Mouse (Mus musculus): ENCODE data around the gene Thyn1. TPM values are rescaled to one million over a fixed set of nuclear protein-coding genes. Genes with fewer than 3 reads are reported as not detected.

Gene Thyn1
- polyA plus RNA-seq, 1 experiment from 2014 or later: 142 TPM

DNA sequence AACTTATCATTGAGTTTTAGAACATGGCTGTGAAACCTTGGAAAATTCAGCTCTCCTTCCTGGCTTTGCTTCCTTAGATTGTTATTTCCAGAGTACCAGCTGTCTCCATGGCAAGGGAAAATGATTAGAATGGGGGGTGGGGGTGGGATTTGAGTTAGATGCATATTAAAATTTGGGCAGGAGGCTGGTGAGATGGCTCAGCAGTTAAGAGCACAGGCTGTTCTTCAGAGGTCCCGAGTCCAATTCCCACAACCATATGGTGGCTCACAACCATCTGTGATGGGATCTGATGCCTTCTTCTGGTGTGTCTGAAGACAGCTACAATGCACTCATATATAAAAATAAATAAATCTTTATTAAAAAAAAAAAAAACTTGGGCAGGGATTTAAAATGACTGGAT is 6.4 kb downstream of the Thyn1 start:
- Histone ChIP-seq H3K27ac (no peak overlapping the region), H3K4me3 (no peak overlapping the region), H3K4me1 (replicated peaks) (peaks cover 9% of the 10 kb centered on the region), H3K36me3 (peaks cover 84% of the 10 kb centered on the region), H3K9me3 (no peaks in the 10 kb centered on the region), H3K27me3 (no peaks in the 10 kb centered on the region), H3K9ac (no peak overlapping the region), H3K4me2 (no peak overlapping the region)
- WGBS: 68% methylated on average over 1 of the region's 1 CpGs
- no peak for ATAC-seq (ENCODE audit: low FRiP score)

DNA sequence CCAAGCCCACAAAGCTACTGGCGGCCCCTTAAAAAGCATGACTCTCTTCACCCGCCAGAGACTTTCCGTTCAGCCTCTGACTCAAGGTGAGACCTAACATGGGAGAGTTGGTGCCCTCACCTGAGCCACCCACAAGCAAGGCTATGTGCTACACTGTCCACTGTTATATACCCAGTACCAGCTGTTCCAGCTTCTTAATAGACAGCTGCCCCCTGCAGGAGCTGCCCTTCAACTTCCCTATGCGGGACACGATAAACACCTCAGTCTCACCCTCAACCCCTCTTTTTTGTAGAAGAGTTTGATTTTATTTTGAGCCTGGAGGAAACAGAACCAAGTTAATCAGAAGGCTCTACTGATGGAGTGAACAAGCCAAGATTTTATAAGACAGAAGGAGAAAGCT is 7.4 kb downstream of the Thyn1 start:
- peaks cover 93% of the 10 kb centered on the region for H3K36me3 ChIP-seq

DNA sequence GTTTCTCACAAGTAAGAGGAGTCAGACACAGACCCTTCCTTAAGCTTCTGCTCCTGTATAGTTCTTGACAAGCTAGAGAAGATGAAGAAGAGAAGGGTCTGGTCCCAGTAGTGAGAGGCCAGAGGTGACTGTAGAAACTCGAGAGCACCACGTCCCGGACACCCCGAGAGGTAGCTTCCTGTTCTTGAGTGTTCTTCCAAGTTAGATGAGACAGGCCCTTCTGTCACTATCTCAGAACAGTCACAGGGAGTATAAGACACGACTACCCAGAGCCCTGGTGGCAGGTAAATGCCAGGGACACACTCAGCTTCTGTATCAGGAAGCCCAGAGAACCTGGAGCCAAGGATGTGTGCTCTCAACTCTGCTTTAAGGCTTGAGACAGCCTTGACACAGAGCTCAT is 9.7 kb downstream of the Thyn1 start:
- Histone ChIP-seq H3K9ac (no peak overlapping the region), H3K4me3 (no peak overlapping the region), H3K4me1 (replicated peaks) (no peaks in the 10 kb centered on the region), H3K27ac (no peak overlapping the region), H3K9me3 (no peaks in the 10 kb centered on the region), H3K36me3 (peaks cover 100% of the 10 kb centered on the region), H3K27me3 (no peaks in the 10 kb centered on the region), H3K4me2 (no peak overlapping the region)
- ATAC-seq (ENCODE audit: low FRiP score): no peak
- WGBS: 93% methylated on average over 5 of the region's 5 CpGs

More for the DNA sequence above, 7.4 kb downstream of the Thyn1 start:
- Histone ChIP-seq H3K27me3 (no peaks in the 10 kb centered on the region), H3K4me1 (replicated peaks) (0 out of 2 replicates have a peak, but pooled peaks cover under 1% of the 10 kb centered on the region), H3K9ac (no peak overlapping the region), H3K4me2 (no peak overlapping the region), H3K9me3 (no peaks in the 10 kb centered on the region), H3K27ac (0 out of 2 replicates have a peak overlapping the region, but pooled peaks have one; percentile 2), H3K4me3 (no peak overlapping the region)
- ATAC-seq (ENCODE audit: low FRiP score): no peak
- WGBS: 93% methylated on average over 5 of the region's 5 CpGs

DNA sequence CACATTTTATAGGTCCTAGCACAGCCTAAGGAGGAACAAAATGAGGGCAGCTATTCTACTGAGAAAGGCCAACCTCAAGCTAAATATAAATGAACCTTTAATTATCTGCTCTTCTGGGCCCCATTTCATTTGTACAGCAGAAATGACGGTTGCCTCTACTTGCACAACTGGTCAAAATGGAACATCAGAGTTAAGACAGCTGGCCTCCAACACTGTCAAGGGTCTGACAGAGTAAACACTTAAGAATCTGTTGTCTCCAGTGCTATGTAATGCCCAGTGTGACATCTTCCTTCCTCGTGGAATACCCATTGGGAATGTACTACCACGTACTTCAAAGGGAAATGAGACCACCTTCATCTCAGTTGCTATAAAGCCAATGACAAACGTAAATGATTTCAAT is 12.1 kb downstream of the Thyn1 start:
- no peaks in the 10 kb centered on the region for H3K9me3 ChIP-seq
- no peak overlapping the region for H3K4me2 ChIP-seq
- WGBS: 93% methylated on average over 4 of the region's 4 CpGs
- H3K9ac ChIP-seq: no peak overlapping the region
- H3K27me3 ChIP-seq: no peaks in the 10 kb centered on the region
- peaks cover 98% of the 10 kb centered on the region for H3K36me3 ChIP-seq
- H3K4me3 ChIP-seq: no peak overlapping the region
- no peak overlapping the region for H3K27ac ChIP-seq
- no peaks in the 10 kb centered on the region for H3K4me1 ChIP-seq (replicated peaks)
- ATAC-seq (ENCODE audit: low FRiP score): no peak

DNA sequence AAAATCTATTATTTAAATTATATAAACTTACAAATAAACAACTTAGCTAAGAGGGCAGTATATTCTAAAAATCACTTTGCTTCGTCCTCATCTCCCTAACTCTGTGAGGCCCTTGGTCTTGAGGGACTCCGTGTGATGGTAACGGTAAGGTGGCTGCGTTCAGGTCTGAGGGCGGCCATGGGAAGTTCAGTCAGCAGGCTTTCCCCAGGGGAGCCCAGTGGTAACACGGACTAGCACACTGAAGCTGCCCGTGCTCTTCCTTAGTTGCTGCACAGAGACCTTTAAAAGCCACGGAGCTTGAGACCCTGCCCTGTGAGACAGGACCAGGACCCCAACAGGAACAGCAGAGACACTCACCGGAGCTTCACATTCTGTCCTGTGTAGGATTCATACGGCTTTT is 19.5 kb downstream of the Thyn1 start:
- Histone ChIP-seq H3K9me3 (no peaks in the 10 kb centered on the region), H3K4me3 (no peak overlapping the region), H3K4me2 (no peak overlapping the region), H3K27ac (no peak overlapping the region), H3K4me1 (replicated peaks) (no peaks in the 10 kb centered on the region), H3K27me3 (no peaks in the 10 kb centered on the region), H3K36me3 (peaks cover 66% of the 10 kb centered on the region), H3K9ac (no peak overlapping the region)
- 96% methylated on average over 10 of the region's 10 CpGs for WGBS
- no peak for ATAC-seq (ENCODE audit: low FRiP score)

DNA sequence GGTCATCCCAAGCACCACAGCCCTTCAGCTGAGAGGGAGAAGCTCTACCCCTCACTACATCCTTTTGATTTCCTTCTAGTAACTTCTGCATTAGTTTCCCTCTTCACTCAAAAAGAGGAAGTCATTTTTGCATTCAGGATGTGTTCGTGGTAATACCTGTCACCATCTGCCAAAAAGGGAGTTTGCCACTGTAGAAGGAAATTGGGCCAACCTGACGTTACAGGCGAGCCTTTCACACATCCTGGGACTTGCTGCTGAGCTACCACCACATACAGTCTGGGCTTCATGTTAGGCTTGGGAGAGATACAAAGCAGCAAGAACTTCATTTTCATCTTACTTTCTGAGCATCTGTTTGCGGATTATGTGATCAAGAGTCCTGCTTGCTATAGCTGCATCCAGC is 24.2 kb downstream of the Thyn1 start:
- Histone ChIP-seq H3K9ac (no peak overlapping the region), H3K4me1 (replicated peaks) (peaks cover 37% of the 10 kb centered on the region), H3K4me2 (no peak overlapping the region), H3K36me3 (peaks cover 27% of the 10 kb centered on the region), H3K27ac (no peak overlapping the region), H3K27me3 (no peaks in the 10 kb centered on the region), H3K9me3 (no peaks in the 10 kb centered on the region), H3K4me3 (no peak overlapping the region)
- 85% methylated on average over 4 of the region's 4 CpGs for WGBS
- ATAC-seq (ENCODE audit: low FRiP score): no peak

DNA sequence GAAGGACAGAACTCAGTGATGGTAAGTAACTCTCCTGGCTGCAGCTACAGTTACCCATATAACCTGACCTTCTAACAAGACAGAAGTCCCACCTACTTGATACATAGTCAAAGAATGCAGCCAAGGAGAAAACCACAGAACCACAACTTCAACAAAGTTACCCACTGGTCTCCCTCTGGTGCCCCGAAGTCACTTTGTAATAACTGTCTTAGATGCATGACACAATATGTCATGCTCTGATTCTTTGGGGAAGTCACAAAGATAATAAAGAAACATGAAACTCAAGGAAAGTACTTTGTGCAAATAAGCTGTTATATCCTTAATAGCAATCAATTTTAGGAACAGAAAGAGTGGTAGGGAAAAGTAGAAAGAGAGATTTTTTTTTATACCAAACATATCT is 27.2 kb downstream of the Thyn1 start:
- Histone ChIP-seq H3K9me3 (no peaks in the 10 kb centered on the region), H3K27ac (no peak overlapping the region), H3K27me3 (no peaks in the 10 kb centered on the region), H3K4me3 (peak overlapping the region; percentile 98; the same call in 1 of the 2 replicates), H3K4me1 (replicated peaks) (peaks cover 47% of the 10 kb centered on the region), H3K36me3 (peaks cover 14% of the 10 kb centered on the region; the same call in 1 of the 2 replicates), H3K4me2 (peak overlapping the region; percentile 78), H3K9ac (no peak overlapping the region)
- no peak for ATAC-seq (ENCODE audit: low FRiP score)
- 89% methylated on average over 1 of the region's 1 CpGs for WGBS

DNA sequence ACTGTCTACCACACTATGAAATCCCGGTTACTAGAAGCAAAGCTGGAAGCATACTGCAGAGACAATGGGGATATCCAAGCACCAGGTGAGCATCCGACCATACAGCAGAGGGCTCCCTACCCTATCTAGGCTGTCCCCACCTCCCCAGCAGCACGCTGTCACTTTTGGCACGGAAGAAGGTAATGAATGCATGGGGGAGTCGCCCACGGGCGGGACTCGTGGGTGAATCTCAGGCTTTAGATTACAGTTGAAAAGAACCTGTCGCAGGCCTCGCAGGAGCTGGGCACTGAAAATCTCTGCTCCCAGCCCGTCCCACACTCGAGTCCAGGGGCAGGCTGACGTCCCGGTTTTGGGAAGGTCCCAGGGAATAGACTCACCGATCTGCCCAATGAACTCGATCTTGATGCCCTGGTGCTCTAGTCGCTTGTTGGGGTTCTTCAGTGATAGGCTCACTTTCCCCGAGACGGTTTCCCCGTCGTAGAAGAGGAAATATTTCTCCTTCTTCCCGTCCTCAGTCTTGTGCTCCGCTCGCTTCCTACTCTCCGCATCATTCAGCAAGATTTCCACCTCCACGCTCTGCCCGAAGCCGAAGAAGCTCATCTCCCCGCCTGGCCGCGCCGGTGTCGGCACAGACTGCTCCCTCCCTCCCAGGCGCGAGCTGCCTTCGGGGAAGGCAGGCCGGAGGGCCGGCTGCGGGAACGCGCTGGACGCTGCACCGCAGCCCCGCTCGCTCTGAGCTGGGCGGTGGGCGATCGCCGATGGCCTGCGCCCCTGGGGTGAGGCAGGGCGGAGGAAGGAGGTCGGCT is 29.7 kb downstream of the Thyn1 start:
- 0% methylated on average over 52 of the region's 52 CpGs for WGBS
- Histone ChIP-seq H3K9me3 (no peaks in the 10 kb centered on the region), H3K4me1 (replicated peaks) (peaks cover 61% of the 10 kb centered on the region), H3K9ac (peak overlapping the region; percentile 97), H3K27ac (peak overlapping the region; percentile 96), H3K27me3 (no peaks in the 10 kb centered on the region), H3K4me3 (peak overlapping the region; percentile 98), H3K4me2 (peak overlapping the region; percentile 78), H3K36me3 (0 out of 2 replicates have a peak, but pooled peaks cover 5% of the 10 kb centered on the region)
- ATAC-seq (ENCODE audit: low FRiP score): peak; percentile 53

DNA sequence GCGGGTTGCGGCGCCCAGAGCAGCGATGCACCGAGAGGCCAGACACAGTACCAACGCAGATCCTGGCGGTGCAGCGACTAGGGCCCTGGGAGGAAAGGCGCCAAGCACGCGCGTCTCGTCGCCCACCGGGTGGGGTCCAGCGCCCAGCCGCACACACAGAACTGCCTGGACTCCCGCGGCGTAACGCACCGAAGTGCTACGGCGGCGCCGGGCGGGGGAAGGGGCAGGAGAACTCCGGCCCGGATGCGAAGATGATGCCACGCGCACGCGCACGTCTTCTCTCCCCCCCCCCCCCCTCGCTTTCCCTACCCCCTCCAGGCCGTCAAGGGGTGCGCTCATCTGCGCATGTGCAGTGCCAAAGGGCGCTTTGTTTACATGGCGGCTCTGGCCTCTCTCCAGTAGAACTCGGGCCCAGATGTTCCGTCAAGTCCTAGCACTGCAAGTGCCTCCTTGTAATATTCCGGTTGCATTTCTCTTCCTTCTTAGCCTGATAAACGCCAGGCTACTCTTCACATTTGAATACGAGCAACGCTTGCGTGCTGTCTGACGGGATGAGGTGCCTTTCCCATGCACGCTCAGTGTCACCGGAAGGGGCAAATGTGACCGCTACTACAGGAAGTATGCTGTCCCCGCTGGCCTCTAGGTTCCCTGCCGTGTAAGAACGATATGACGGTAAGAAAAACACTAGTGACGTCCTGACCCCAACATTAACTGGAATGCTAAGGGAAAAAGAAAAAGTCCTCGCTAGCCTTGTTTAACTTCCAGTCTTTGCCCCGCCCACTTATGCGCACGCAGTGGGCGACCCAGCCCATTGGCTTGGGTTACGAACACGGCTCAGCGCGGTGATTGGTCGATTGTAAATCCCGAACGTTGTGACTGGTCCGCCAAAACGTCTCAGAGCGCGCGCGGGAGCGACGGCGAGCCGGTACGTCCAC is 30.6 kb downstream of the Thyn1 start, which contains the start of the genes Vps26b and Ncapd3:
Gene Vps26b (minus strand): TSS at position 238 of the 935 bp plus-strand sequence.
Gene Ncapd3 (plus strand): TSS at position 348 of the 935 bp plus-strand sequence.
- Histone ChIP-seq H3K4me3 (peak within 1 kb of the TSS; percentile 98), H3K9me3 (no peaks in the 10 kb centered on the region), H3K27ac (peak within 1 kb of the TSS; percentile 96), H3K4me1 (replicated peaks) (peaks cover 54% of the 10 kb centered on the region), H3K4me2 (peak within 1 kb of the TSS; percentile 84), H3K36me3 (0 out of 2 replicates have a peak, but pooled peaks cover 5% of the 10 kb centered on the region), H3K9ac (peak within 1 kb of the TSS; percentile 97), H3K27me3 (no peaks in the 10 kb centered on the region)
- under 1% methylated on average over 63 of the region's 80 CpGs for WGBS
- peak; percentile 95 for ATAC-seq (ENCODE audit: low FRiP score)

DNA sequence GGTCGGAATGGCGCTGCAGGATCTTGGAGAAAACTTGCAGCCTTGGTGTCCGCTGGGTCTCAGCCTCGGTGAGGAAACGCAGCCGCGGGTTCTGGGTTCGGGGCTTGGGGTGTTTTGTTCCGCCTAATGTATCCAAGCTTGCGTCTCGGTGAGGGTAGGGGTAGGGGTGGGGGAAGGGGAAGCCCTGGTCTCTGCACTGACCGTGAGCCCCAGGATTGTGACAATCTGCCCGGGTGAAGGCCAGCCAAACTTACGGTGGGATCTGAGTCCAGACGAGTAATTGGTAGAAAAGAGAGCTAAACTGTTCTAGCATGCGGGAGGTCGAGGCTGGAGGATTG is 31.2 kb downstream of the Thyn1 start:
- peaks cover 52% of the 10 kb centered on the region for H3K4me1 ChIP-seq (replicated peaks)
- peak overlapping the region; percentile 84 for H3K4me2 ChIP-seq
- H3K27ac ChIP-seq: 0 out of 2 replicates have a peak overlapping the region, but pooled peaks have one; percentile 35
- ATAC-seq (ENCODE audit: low FRiP score): peak; percentile 58
- H3K27me3 ChIP-seq: no peaks in the 10 kb centered on the region
- 1% methylated on average over 17 of the region's 17 CpGs for WGBS
- H3K36me3 ChIP-seq: 0 out of 2 replicates have a peak, but pooled peaks cover 5% of the 10 kb centered on the region
- H3K9ac ChIP-seq: peak overlapping the region; percentile 77
- peak overlapping the region; percentile 98 for H3K4me3 ChIP-seq
- H3K9me3 ChIP-seq: no peaks in the 10 kb centered on the region

DNA sequence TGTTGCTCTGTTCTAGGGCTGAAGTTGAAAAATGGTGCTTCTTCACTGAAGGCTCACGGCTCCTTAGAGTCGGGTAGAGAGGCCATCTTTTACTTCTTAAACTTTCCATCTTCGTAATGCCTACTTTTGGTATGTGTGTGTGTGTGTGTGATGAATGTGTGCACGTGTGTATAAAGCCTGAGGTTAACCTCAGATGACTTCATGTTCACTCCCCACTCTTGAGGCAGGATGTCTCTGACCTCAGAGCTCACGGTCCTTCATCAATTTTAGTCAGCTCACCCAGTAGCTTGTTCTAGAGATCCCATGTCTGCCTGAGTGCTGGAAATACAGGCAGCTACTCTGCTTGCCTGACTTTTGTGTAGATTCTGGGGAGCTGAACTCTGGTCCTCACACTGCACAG is 44.4 kb downstream of the Thyn1 start:
- H3K4me1 ChIP-seq (replicated peaks): no peaks in the 10 kb centered on the region
- H3K4me2 ChIP-seq: no peak overlapping the region
- H3K9ac ChIP-seq: no peak overlapping the region
- ATAC-seq (ENCODE audit: low FRiP score): no peak
- no peak overlapping the region for H3K27ac ChIP-seq
- H3K27me3 ChIP-seq: no peaks in the 10 kb centered on the region
- H3K9me3 ChIP-seq: no peaks in the 10 kb centered on the region
- WGBS: 88% methylated on average over 5 of the region's 5 CpGs
- no peak overlapping the region for H3K4me3 ChIP-seq
- H3K36me3 ChIP-seq: peaks cover 89% of the 10 kb centered on the region

DNA sequence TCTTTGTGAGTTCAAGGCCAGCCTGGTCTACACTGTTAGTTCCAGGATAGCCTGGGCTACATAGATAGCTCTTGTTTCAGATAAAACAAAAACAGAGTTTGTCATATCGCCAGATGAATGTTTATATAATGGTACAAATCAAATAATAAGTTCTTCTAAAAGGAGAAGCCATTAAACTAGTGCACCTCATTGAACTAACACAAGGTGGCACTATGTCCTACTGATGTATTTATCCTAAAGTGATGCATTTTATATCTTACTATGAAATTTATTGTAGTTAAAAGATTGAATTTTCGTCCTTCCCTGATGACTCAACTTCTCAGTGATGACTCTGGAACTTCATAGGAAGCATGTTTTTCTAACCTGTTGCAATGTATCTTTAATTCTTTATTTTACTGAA is 50.0 kb downstream of the Thyn1 start:
- H3K4me3 ChIP-seq: no peak overlapping the region
- peaks cover 84% of the 10 kb centered on the region for H3K36me3 ChIP-seq
- ATAC-seq (ENCODE audit: low FRiP score): no peak
- no peaks in the 10 kb centered on the region for H3K27me3 ChIP-seq
- no peak overlapping the region for H3K27ac ChIP-seq
- WGBS: 97% methylated on average over 2 of the region's 2 CpGs
- H3K4me2 ChIP-seq: no peak overlapping the region
- no peaks in the 10 kb centered on the region for H3K4me1 ChIP-seq (replicated peaks)
- H3K9ac ChIP-seq: no peak overlapping the region
- no peaks in the 10 kb centered on the region for H3K9me3 ChIP-seq

Data from hindbrain, embryonic 13.5 days (tissue).